Mouse (Mus musculus) G1E (cell line): ENCODE measurements at regions not wholly inside any gene's neighbourhood (a gene's known extent, or its start where the extent isn't known, plus 50 kb on each side); places are given as distances from the start of the nearest gene placed in this dataset.

Source experiments
- CTCF ChIP-seq: IDR thresholded peaks from 2 replicates; pipeline ENCODE4 v1.5.1; 2012; ENCODE audit warnings: low read depth, low read length, inconsistent platforms, mixed read lengths
- GATA1 ChIP-seq: IDR thresholded peaks from 2 replicates; pipeline ENCODE4 v1.6.1; 2012; ENCODE audit warnings: borderline replicate concordance, low read length, inconsistent platforms, mixed read lengths
- GATA2 ChIP-seq: IDR thresholded peaks from 2 replicates; pipeline ENCODE4 v1.6.1; 2012; ENCODE audit warnings: low read depth, low read length, inconsistent platforms, borderline replicate concordance
- TAL1 ChIP-seq: conservative IDR thresholded peaks from 2 replicates; pipeline ENCODE4 v1.6.1; 2012; ENCODE audit warnings: low read depth, low read length, inconsistent platforms, mixed read lengths

DNA sequence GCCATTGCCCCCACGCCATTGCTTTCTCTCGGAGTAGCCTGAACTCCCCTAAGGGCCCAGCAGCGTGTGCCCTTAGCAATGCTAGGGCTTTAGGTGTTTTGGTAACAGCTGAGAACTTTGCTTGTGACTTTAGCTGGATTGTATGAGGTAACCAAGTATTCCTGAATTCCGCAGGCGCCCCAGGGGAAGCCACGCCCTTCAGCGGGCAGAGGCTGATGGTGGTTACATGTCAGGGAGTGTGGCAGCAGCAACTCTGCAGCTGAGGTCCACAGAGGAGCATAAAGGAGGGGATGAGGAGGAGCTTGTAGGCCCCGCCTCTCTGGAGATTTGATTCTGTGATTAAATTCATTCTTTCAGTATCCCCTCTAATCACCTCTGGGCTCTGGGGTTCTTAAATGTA, 116.1 kb upstream of the 1700012A03Rik start:
- TF ChIP-seq TAL1 (no peak), CTCF (no peak), GATA1 (no peak), GATA2 (no peak)
